Mouse (Mus musculus) kidney, postnatal 4 days (tissue): ENCODE results near the gene Gm10803.
"Not testable (repeated sequence)": the region's sequence is repeated elsewhere in the genome, so short reads cannot be mapped to it uniquely, and the experiment has no call there.

ENCODE experiments used
- DNase-seq, 2 experiments: peaks; one replicate each; pipeline ENCODE4 v3.0.0; 2021; ENCODE audit warnings: mixed read lengths in 2 of 2

The Gm10803 gene

GRCm38 (mm10) chr2:93560268-93560667 is at the start of gene Gm10803:
Gene Gm10803 (plus strand): TSS chr2:93560568.
- DNase-seq: not testable (repeated sequence)

- no peak for DNase-seq
These were observed 49.5 kb upstream of the Gm10803 start for GRCm38 (mm10) chr2:93510839-93511238.

- no peak for DNase-seq
These were observed 48.2 kb upstream of the Gm10803 start for GRCm38 (mm10) chr2:93512130-93512529.

GRCm38 (mm10) chr2:93515246-93515645 is 45.1 kb upstream of the Gm10803 start:
- DNase-seq: no peak

GRCm38 (mm10) chr2:93521042-93521441 is 39.3 kb upstream of the Gm10803 start:
- no peak for DNase-seq

GRCm38 (mm10) chr2:93521571-93521970 is 38.8 kb upstream of the Gm10803 start:
- DNase-seq: no peak

- DNase-seq: peak in 1 of 2 experiments; percentile 25
These were observed 38.4 kb upstream of the Gm10803 start for GRCm38 (mm10) chr2:93522005-93522404.

GRCm38 (mm10) chr2:93525033-93525762 is 35.2 kb upstream of the Gm10803 start:
- no peak for DNase-seq

- peak; percentile 56 to 64 for DNase-seq
These were observed 30.8 kb upstream of the Gm10803 start for GRCm38 (mm10) chr2:93529602-93530001.

- no peak for DNase-seq
These were observed 26.5 kb upstream of the Gm10803 start for GRCm38 (mm10) chr2:93533891-93534290.

GRCm38 (mm10) chr2:93537385-93537967 is 22.9 kb upstream of the Gm10803 start:
- DNase-seq: no peak

GRCm38 (mm10) chr2:93538140-93538539 is 22.2 kb upstream of the Gm10803 start:
- no peak for DNase-seq

- no peak for DNase-seq
These were observed 18.6 kb upstream of the Gm10803 start for GRCm38 (mm10) chr2:93541771-93542170.

- no peak for DNase-seq
These were observed 7.5 kb upstream of the Gm10803 start for GRCm38 (mm10) chr2:93552676-93553521.

GRCm38 (mm10) chr2:93553905-93554304 is 6.5 kb upstream of the Gm10803 start:
- DNase-seq: no peak

GRCm38 (mm10) chr2:93565647-93566046 is 5.3 kb downstream of the Gm10803 start:
- DNase-seq: peak; percentile 11

- peak; percentile 19 to 40 for DNase-seq
These were observed 7.3 kb downstream of the Gm10803 start for GRCm38 (mm10) chr2:93567675-93568074.

GRCm38 (mm10) chr2:93572565-93572964 is 12.2 kb downstream of the Gm10803 start:
- DNase-seq: no peak

GRCm38 (mm10) chr2:93581271-93581670 is 20.9 kb downstream of the Gm10803 start:
- DNase-seq: no peak

- DNase-seq: no peak
These were observed 25.5 kb downstream of the Gm10803 start for GRCm38 (mm10) chr2:93585821-93586220.

- no peak for DNase-seq
These were observed 27.1 kb downstream of the Gm10803 start for GRCm38 (mm10) chr2:93587446-93587845.

GRCm38 (mm10) chr2:93589875-93590274 is 29.5 kb downstream of the Gm10803 start:
- DNase-seq: no peak

- no peak for DNase-seq
These were observed 31.3 kb downstream of the Gm10803 start for GRCm38 (mm10) chr2:93591706-93592105.
